Mouse (Mus musculus) layer of hippocampus, adult 9-11 months (tissue): ENCODE data around the gene Otulinl.
A peak's percentile ranks its signal among the peaks of the same experiment; 100 is the strongest.

Experiments used
- DNase-seq: peaks from one replicate; pipeline ENCODE4 v3.0.0; 2022

Gene Otulinl

GRCm38 (mm10) chr15:27647686-27648085 lies 33.7 kb downstream of the Otulinl start:
- DNase-seq, result no peak

GRCm38 (mm10) chr15:27646665-27647064 lies 34.7 kb downstream of the Otulinl start:
- DNase-seq, result no peak

- no peak for DNase-seq
These were observed 36.1 kb downstream of the Otulinl start for GRCm38 (mm10) chr15:27645250-27645649.

- peak; percentile 47 for DNase-seq
These were observed 38.5 kb downstream of the Otulinl start for GRCm38 (mm10) chr15:27642895-27643294.

- DNase-seq, result no peak
These were observed 40.2 kb downstream of the Otulinl start for GRCm38 (mm10) chr15:27641171-27641570.

GRCm38 (mm10) chr15:27633941-27634900 lies 47.2 kb downstream of the Otulinl start:
- DNase-seq, result no peak

GRCm38 (mm10) chr15:27630601-27631383 lies 50.6 kb downstream of the Otulinl start, which contains the start of gene Otulin:
Otulin (minus strand) TSS chr15:27630693.
- peak; percentile 98 for DNase-seq

- DNase-seq, result no peak
These were observed 51.4 kb downstream of the Otulinl start for GRCm38 (mm10) chr15:27629800-27630600.

GRCm38 (mm10) chr15:27629046-27629445 lies 52.3 kb downstream of the Otulinl start:
- no peak for DNase-seq

GRCm38 (mm10) chr15:27627794-27628193 lies 53.6 kb downstream of the Otulinl start:
- DNase-seq, result no peak

- DNase-seq, result no peak
These were observed 55.1 kb downstream of the Otulinl start for GRCm38 (mm10) chr15:27626314-27626713.

GRCm38 (mm10) chr15:27625890-27626255 lies 55.5 kb downstream of the Otulinl start:
- no peak for DNase-seq

- no peak for DNase-seq
These were observed 56.1 kb downstream of the Otulinl start for GRCm38 (mm10) chr15:27625014-27625889.

GRCm38 (mm10) chr15:27623286-27623685 lies 58.1 kb downstream of the Otulinl start:
- no peak for DNase-seq

- no peak for DNase-seq
These were observed 60.7 kb downstream of the Otulinl start for GRCm38 (mm10) chr15:27620475-27621185.

- DNase-seq, result no peak
These were observed 61.7 kb downstream of the Otulinl start for GRCm38 (mm10) chr15:27619683-27620082.

GRCm38 (mm10) chr15:27618778-27619533 lies 62.4 kb downstream of the Otulinl start:
- DNase-seq, result no peak

- DNase-seq, result no peak
These were observed 64.2 kb downstream of the Otulinl start for GRCm38 (mm10) chr15:27617227-27617626.

- DNase-seq, result no peak
These were observed 65.2 kb downstream of the Otulinl start for GRCm38 (mm10) chr15:27616159-27616558.

- no peak for DNase-seq
These were observed 68.1 kb downstream of the Otulinl start for GRCm38 (mm10) chr15:27613255-27613654.
